Comparison of ENCODE assay signal across 9 mouse cellular contexts in the genomic region with DNA sequence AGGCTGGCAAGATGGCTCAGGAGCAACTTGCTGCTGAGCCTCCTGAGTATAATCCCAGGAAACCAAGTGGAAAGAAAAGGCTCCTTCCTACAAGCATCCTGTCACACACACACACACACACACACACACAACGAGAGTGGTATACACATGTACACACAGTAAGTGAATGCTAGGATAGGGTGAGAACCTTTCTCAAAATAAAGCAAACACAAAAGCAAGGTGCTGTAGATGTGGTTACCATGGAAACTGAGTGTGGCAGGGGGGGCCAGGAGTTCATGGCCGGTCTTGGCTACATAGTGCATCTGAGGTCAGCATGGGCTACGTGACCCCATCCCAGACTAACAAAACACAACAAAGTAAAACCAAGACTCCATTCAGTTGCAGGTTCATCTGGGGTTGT. TPM values are rescaled to one million over a fixed set of nuclear protein-coding genes. Genes with fewer than 3 reads are reported as not detected.
DNase-seq lines count a peak whose midpoint lies in the region; ATAC-seq lines count a peak whose summit lies in the region.
"Had no signal": no experiment of that assay in that cellular context is flagged by ENCODE, and none has a peak within 500 bp of the region (broad histone marks: within the 10 kb centered on the region; RNA-seq: fewer than 3 reads in every experiment).

No protein-coding gene starts in this region.

- H3K4me1 ChIP-seq in embryonic facial prominence, embryonic 10.5 days, result peaks cover 67% of the 10 kb centered on the region
- peaks cover 19% of the 10 kb centered on the region for H3K4me1 ChIP-seq in heart, embryonic 16.5 days (ENCODE audit: control insufficient read depth, insufficient read depth, low read length)
- peaks cover 59% of the 10 kb centered on the region for H3K4me1 ChIP-seq in limb, embryonic 15.5 days

- no peak for ATAC-seq in heart, embryonic 16.5 days (replicated peaks; ENCODE audit: extremely low read depth, insufficient read depth, low FRiP score)
- ATAC-seq in limb, embryonic 15.5 days (ENCODE audit: insufficient number of reproducible peaks, low FRiP score, low TSS enrichment, low read depth), result no peak
- no peak for ATAC-seq in inflammation-experienced regulatory T-cells, adult 6 months

- H3K4me3 ChIP-seq in embryonic facial prominence, embryonic 10.5 days, result peak overlapping the region; percentile 88; the same call in 1 of the 2 replicates
- H3K4me3 ChIP-seq in heart, embryonic 16.5 days (ENCODE audit: low read length), result peak overlapping the region; percentile 67
- peak overlapping the region; percentile 82 for H3K4me3 ChIP-seq in limb, embryonic 15.5 days

- H3K27ac ChIP-seq in embryonic facial prominence, embryonic 10.5 days (replicated peaks), result peak overlapping the region; percentile 91; the same call in 1 of the 2 replicates
- H3K27ac ChIP-seq in heart, embryonic 16.5 days (ENCODE audit: low read length), result peak overlapping the region; percentile 71
- H3K27ac ChIP-seq in limb, embryonic 15.5 days, result peak overlapping the region; percentile 27; the same call in 1 of the 2 replicates

- peak overlapping the region; percentile 63 for H3K4me2 ChIP-seq in heart, embryonic 16.5 days (ENCODE audit: low read depth, low read length)
- H3K4me2 ChIP-seq in limb, embryonic 15.5 days, result peak overlapping the region; percentile 79

- H3K27me3 ChIP-seq in embryonic facial prominence, embryonic 10.5 days (replicated peaks; ENCODE audit: low read depth, poor library complexity, severe bottlenecking), result no peaks in the 10 kb centered on the region
- H3K27me3 ChIP-seq in heart, embryonic 16.5 days (ENCODE audit: control insufficient read depth, insufficient read depth, low read length), result no peaks in the 10 kb centered on the region
- no peaks in the 10 kb centered on the region for H3K27me3 ChIP-seq in limb, embryonic 15.5 days

- WGBS in embryonic facial prominence, embryonic 10.5 days, result 79% methylated on average over 3 of the region's 3 CpGs
- WGBS in heart, embryonic 16.5 days, result 81% methylated on average over 3 of the region's 3 CpGs
- 75% methylated on average over 3 of the region's 3 CpGs for WGBS in limb, embryonic 15.5 days

- DNase-seq in kidney, postnatal 14 days, result peak; percentile 33
- DNase-seq in kidney, adult 18-20 months, result no peak
- no peak for DNase-seq in embryonic facial prominence, embryonic 10.5 days (ENCODE audit: low spot score)
- no peak for DNase-seq in cerebellum, adult 8-10 months
- DNase-seq in retina, postnatal 1 day, result no peak
- DNase-seq: right cerebral cortex, postnatal 25 days had no signal

- peak overlapping the region; percentile 83 for H3K9ac ChIP-seq in heart, embryonic 16.5 days (ENCODE audit: low read length)
- no peak overlapping the region for H3K9ac ChIP-seq in limb, embryonic 15.5 days

- peaks cover 7% of the 10 kb centered on the region for H3K36me3 ChIP-seq in embryonic facial prominence, embryonic 10.5 days (replicated peaks)
- H3K36me3 ChIP-seq in heart, embryonic 16.5 days (ENCODE audit: control insufficient read depth, insufficient read depth), result no peaks in the 10 kb centered on the region
- H3K36me3 ChIP-seq in limb, embryonic 15.5 days, result 0 out of 2 replicates have a peak, but pooled peaks cover 2% of the 10 kb centered on the region

- no peaks in the 10 kb centered on the region for H3K9me3 ChIP-seq in embryonic facial prominence, embryonic 10.5 days
- no peaks in the 10 kb centered on the region for H3K9me3 ChIP-seq in heart, embryonic 16.5 days (replicated peaks; ENCODE audit: control insufficient read depth, low read length)
- no peaks in the 10 kb centered on the region for H3K9me3 ChIP-seq in limb, embryonic 15.5 days

RNA-seq across cellular contexts. Expression of a gene that starts 1.4 kb away (rescaled TPM):
- polyA plus RNA-seq in embryonic facial prominence, embryonic 10.5 days (2016; fragmentation: Nextera tagmentation; extraction: Ambion mirVana), result 27.2 and 28.0 TPM in 2 replicates
- 45.2 and 46.2 TPM in 2 replicates for polyA plus RNA-seq in heart, embryonic 16.5 days (2015; fragmentation: Nextera tagmentation; extraction: Ambion mirVana)
- polyA plus RNA-seq in limb, embryonic 15.5 days (2015; fragmentation: Nextera tagmentation; extraction: Ambion mirVana), result 38.1 and 41.0 TPM in 2 replicates
- 1 to 10 TPM; 1.7 to 2.1 (median 1.9) TPM for polyA plus RNA-seq in inflammation-experienced regulatory T-cells, adult 6 months (2017; shearing (Covaris generic))

RNA-seq across cellular contexts. Expression of a gene that starts 15.8 kb away (rescaled TPM):
- polyA plus RNA-seq in embryonic facial prominence, embryonic 10.5 days (2016; fragmentation: Nextera tagmentation; extraction: Ambion mirVana), result 0.48 and 0.52 TPM in 2 replicates
- polyA plus RNA-seq in heart, embryonic 16.5 days (2015; fragmentation: Nextera tagmentation; extraction: Ambion mirVana), result 1.7 and 2.4 TPM in 2 replicates
- 0.64 and 0.70 TPM in 2 replicates for polyA plus RNA-seq in limb, embryonic 15.5 days (2015; fragmentation: Nextera tagmentation; extraction: Ambion mirVana)
- polyA plus RNA-seq in inflammation-experienced regulatory T-cells, adult 6 months (2017; shearing (Covaris generic)), result not detected

RNA-seq across cellular contexts. Expression of a gene that starts 52.5 kb away (rescaled TPM):
- polyA plus RNA-seq in embryonic facial prominence, embryonic 10.5 days (2016; fragmentation: Nextera tagmentation; extraction: Ambion mirVana), result 15.3 and 17.8 TPM in 2 replicates
- polyA plus RNA-seq in heart, embryonic 16.5 days (2015; fragmentation: Nextera tagmentation; extraction: Ambion mirVana), result 16.6 and 21.8 TPM in 2 replicates
- 20.9 and 22.7 TPM in 2 replicates for polyA plus RNA-seq in limb, embryonic 15.5 days (2015; fragmentation: Nextera tagmentation; extraction: Ambion mirVana)
- not detected for polyA plus RNA-seq in inflammation-experienced regulatory T-cells, adult 6 months (2017; shearing (Covaris generic))

Comparison
In these comparisons a context has a peak if more than half of its experiments do, and no peak if none do; other contexts are left out.
1. H3K27ac ChIP-seq: peak in every context shown above with its lines; median percentile 91 in embryonic facial prominence, embryonic 10.5 days; 71 in heart, embryonic 16.5 days; 27 in limb, embryonic 15.5 days.
2. RNA of a gene that starts 52.5 kb away (polyA plus RNA-seq): 20.9 to 22.7 TPM in limb, embryonic 15.5 days, 15.3 to 17.8 TPM in embryonic facial prominence, embryonic 10.5 days and 16.6 to 21.8 TPM in heart, embryonic 16.5 days; not detected in inflammation-experienced regulatory T-cells, adult 6 months; every median in the first group is over 10 times any median in the second.
3. Peak in every context shown above with its lines, with median percentiles within 50 percentile points of each other: H3K4me3 ChIP-seq.